Mouse (Mus musculus) MEL (cell line): ENCODE data around the gene Hbp1. TPM values are rescaled to one million over a fixed set of nuclear protein-coding genes. Genes with fewer than 3 reads are reported as not detected.

Experiments used
- DNase-seq: peaks from one replicate; pipeline ENCODE4 v3.0.0; 2011; ENCODE audit warnings: low read depth, low spot score
- H3K27ac ChIP-seq: 2 replicates; pipeline ENCODE4 v1.5.1; 2012; ENCODE audit warnings: low read depth, mild to moderate bottlenecking, control low read depth, low read length, moderate library complexity; ENCODE audit not compliant: control insufficient read depth
- H3K27me3 ChIP-seq, 2 experiments: fragments of 150-350 bp in 1 of 2; sonication (generic) in 1 of 2; 2 replicates each; pipeline ENCODE4 v1.6.1; 2012; ENCODE audit warnings: low read length in 2 of 2, mild to moderate bottlenecking in 2 of 2, improper control_type of control experiment in 1 of 2, moderate library complexity in 1 of 2; ENCODE audit not compliant: insufficient read depth in 2 of 2, control insufficient read depth in 1 of 2
- H3K36me3 ChIP-seq, 2 experiments: 2 replicates each; pipeline ENCODE4 v1.6.1; 2012 to 2014; ENCODE audit warnings: low read length in 2 of 2, improper control_type of control experiment in 1 of 2, inconsistent platforms in 1 of 2, mild to moderate bottlenecking in 1 of 2; ENCODE audit not compliant: insufficient read depth in 2 of 2, control insufficient read depth in 1 of 2
- H3K4me1 ChIP-seq, 2 experiments: fragments of 150-350 bp in 1 of 2; sonication (generic) in 1 of 2; 2 replicates each; pipeline ENCODE4 v1.6.1; 2012; ENCODE audit warnings: low read length in 2 of 2, improper control_type of control experiment in 1 of 2, mild to moderate bottlenecking in 1 of 2; ENCODE audit not compliant: insufficient read depth in 2 of 2, control insufficient read depth in 1 of 2
- H3K4me3 ChIP-seq, 2 experiments: fragments of 150-350 bp in 1 of 2; sonication (generic) in 1 of 2; 2 replicates each; pipeline ENCODE4 v1.5.1; 2012; ENCODE audit warnings: low read depth in 2 of 2, low read length in 2 of 2, mild to moderate bottlenecking in 2 of 2, moderate library complexity in 2 of 2, control low read depth in 1 of 2, improper control_type of control experiment in 1 of 2; ENCODE audit not compliant: control insufficient read depth in 1 of 2, insufficient read depth in 1 of 2
- H3K79me2 ChIP-seq: 2 replicates; pipeline ENCODE4 v1.6.1; 2012; ENCODE audit warnings: mild to moderate bottlenecking, low read length, moderate library complexity; ENCODE audit not compliant: control insufficient read depth, poor library complexity, insufficient read depth
- H3K9ac ChIP-seq: 2 replicates; pipeline ENCODE4 v1.6.1; 2012; ENCODE audit warnings: low read depth, mild to moderate bottlenecking, control low read depth, low read length, moderate library complexity; ENCODE audit not compliant: control insufficient read depth, poor library complexity, severe bottlenecking
- H3K9me3 ChIP-seq: fragments of 150-350 bp; sonication (generic); replicated peaks from 2 replicates; pipeline ENCODE4 v1.6.1; 2012; ENCODE audit warnings: mild to moderate bottlenecking, low read length, improper control_type of control experiment, moderate library complexity; ENCODE audit not compliant: insufficient read depth
- CHD1 ChIP-seq: IDR thresholded peaks from 2 replicates; pipeline ENCODE4 v1.6.1; 2012; ENCODE audit warnings: low read depth, mild to moderate bottlenecking, inconsistent platforms, low read length, improper control_type of control experiment
- CTCF ChIP-seq, 3 experiments: IDR thresholded peaks in 2 of 3; conservative IDR thresholded peaks in 1 of 3; 2 replicates each; pipeline ENCODE4 v1.5.1; 2011 to 2012; ENCODE audit warnings: low read length in 3 of 3, low read depth in 2 of 3, mild to moderate bottlenecking in 2 of 3, improper control_type of control experiment in 1 of 3, inconsistent platforms in 1 of 3, mixed read lengths in 1 of 3, moderate library complexity in 1 of 3; ENCODE audit not compliant: control insufficient read depth in 1 of 3, insufficient read depth in 1 of 3, poor library complexity in 1 of 3, severe bottlenecking in 1 of 3
- E2F4 ChIP-seq: IDR thresholded peaks from 2 replicates; pipeline ENCODE4 v1.6.1; 2011; ENCODE audit warnings: low read depth, low read length, improper control_type of control experiment, borderline replicate concordance
- ELF1 ChIP-seq: IDR thresholded peaks from 2 replicates; pipeline ENCODE4 v1.6.1; 2014; ENCODE audit warnings: low read depth, mild to moderate bottlenecking, inconsistent platforms, low read length, improper control_type of control experiment, moderate library complexity
- EP300 ChIP-seq, 2 experiments: IDR thresholded peaks; 2 replicates each; pipeline ENCODE4 v1.6.1; 2011; ENCODE audit warnings: improper control_type of control experiment in 2 of 2, low read length in 2 of 2, low read depth in 1 of 2, mild to moderate bottlenecking in 1 of 2
- GATA1 ChIP-seq: IDR thresholded peaks from 2 replicates; pipeline ENCODE4 v1.6.1; 2011; ENCODE audit warnings: low read depth, low read length, improper control_type of control experiment
- HCFC1 ChIP-seq: IDR thresholded peaks from 2 replicates; pipeline ENCODE4 v1.6.1; 2012; ENCODE audit warnings: low read depth, mild to moderate bottlenecking, inconsistent platforms, low read length, improper control_type of control experiment, moderate library complexity
- JUND ChIP-seq: IDR thresholded peaks from 2 replicates; pipeline ENCODE4 v1.6.1; 2011; ENCODE audit warnings: low read depth, mild to moderate bottlenecking, improper control_type of control experiment, low read length
- KAT2A ChIP-seq: conservative IDR thresholded peaks from 2 replicates; pipeline ENCODE4 v1.6.1; 2012; ENCODE audit warnings: low read depth, low read length, improper control_type of control experiment, inconsistent platforms
- MAX ChIP-seq: IDR thresholded peaks from 2 replicates; pipeline ENCODE4 v1.6.1; 2011; ENCODE audit warnings: low read length, improper control_type of control experiment
- MEF2A ChIP-seq: IDR thresholded peaks from 2 replicates; pipeline ENCODE4 v1.6.1; 2014; ENCODE audit warnings: low read depth, mild to moderate bottlenecking, inconsistent platforms, low read length, improper control_type of control experiment; ENCODE audit not compliant: poor library complexity, insufficient replicate concordance, severe bottlenecking; ENCODE audit errors: extremely low read depth
- MYB ChIP-seq: IDR thresholded peaks from 2 replicates; pipeline ENCODE4 v1.6.1; 2011; ENCODE audit warnings: mild to moderate bottlenecking, low read depth, low read length, improper control_type of control experiment
- NELFE ChIP-seq: IDR thresholded peaks from 2 replicates; pipeline ENCODE4 v1.6.1; 2011; ENCODE audit warnings: low read depth, low read length, improper control_type of control experiment
- NRF1 ChIP-seq: IDR thresholded peaks from 2 replicates; pipeline ENCODE4 v1.6.1; 2014; ENCODE audit warnings: low read depth, mild to moderate bottlenecking, inconsistent platforms, low read length, improper control_type of control experiment, moderate library complexity; ENCODE audit not compliant: poor library complexity, insufficient read depth, severe bottlenecking
- POLR2A ChIP-seq, 2 experiments: IDR thresholded peaks; 2 replicates each; pipeline ENCODE4 v1.6.1; 2011 to 2012; ENCODE audit warnings: low read length in 2 of 2, mild to moderate bottlenecking in 2 of 2, control low read depth in 1 of 2, improper control_type of control experiment in 1 of 2, low read depth in 1 of 2, moderate library complexity in 1 of 2; ENCODE audit not compliant: control insufficient read depth in 1 of 2, insufficient read depth in 1 of 2, poor library complexity in 1 of 2
- POLR2AphosphoS2 ChIP-seq: IDR thresholded peaks from 2 replicates; pipeline ENCODE4 v1.6.1; 2011; ENCODE audit warnings: low read length, improper control_type of control experiment
- POLR2AphosphoS5 ChIP-seq: IDR thresholded peaks from 2 replicates; pipeline ENCODE4 v1.6.1; 2012; ENCODE audit warnings: low read depth, borderline replicate concordance, mild to moderate bottlenecking, inconsistent platforms, low read length, moderate library complexity, mixed read lengths
- RCOR1 ChIP-seq: IDR thresholded peaks from 2 replicates; pipeline ENCODE4 v1.6.1; 2012; ENCODE audit warnings: low read depth, mild to moderate bottlenecking, inconsistent platforms, low read length, improper control_type of control experiment
- USF1 ChIP-seq: IDR thresholded peaks from 2 replicates; pipeline ENCODE4 v1.6.1; 2014; ENCODE audit warnings: low read depth, mild to moderate bottlenecking, inconsistent platforms, low read length, improper control_type of control experiment, moderate library complexity
- USF2 ChIP-seq, 2 experiments: IDR thresholded peaks; 2 replicates each; pipeline ENCODE4 v1.6.1; 2011 to 2012; ENCODE audit warnings: improper control_type of control experiment in 2 of 2, low read length in 2 of 2, borderline replicate concordance in 1 of 2, inconsistent platforms in 1 of 2, low read depth in 1 of 2, mild to moderate bottlenecking in 1 of 2; ENCODE audit not compliant: insufficient read depth in 1 of 2
- ZC3H11A ChIP-seq: IDR thresholded peaks from 2 replicates; pipeline ENCODE4 v1.6.1; 2012; ENCODE audit warnings: low read depth, mild to moderate bottlenecking, inconsistent platforms, low read length, improper control_type of control experiment
- ZKSCAN1 ChIP-seq: IDR thresholded peaks from 2 replicates; pipeline ENCODE4 v1.6.1; 2012; ENCODE audit warnings: low read depth, mild to moderate bottlenecking, inconsistent platforms, low read length, improper control_type of control experiment, moderate library complexity
- ZMIZ1 ChIP-seq: IDR thresholded peaks from 2 replicates; pipeline ENCODE4 v1.6.1; 2012; ENCODE audit warnings: low read depth, mild to moderate bottlenecking, inconsistent platforms, low read length, improper control_type of control experiment, moderate library complexity
- polyA plus RNA-seq, 2 experiments: library from polyadenylated mRNA; stranded (reverse) in 1 of 2; unstranded in 1 of 2; fragments of >175 nt in 1 of 2; fragments of >200 nt in 1 of 2; gene quantifications; 2 replicates each; pipeline versions ENCODE4 v1.2.1 to v1.2.4; 2012; ENCODE audit warnings: low replicate concordance in 2 of 2, low read depth in 1 of 2; ENCODE audit not compliant: insufficient read length in 2 of 2, insufficient read depth in 1 of 2, missing spikeins in 1 of 2
- total RNA-seq: library from RNA; depleted of rRNA; stranded (reverse); fragments of 300-350 nt; gene quantifications from 2 replicates; pipeline ENCODE4 v1.2.3, GENCODE M21; 2012

Hbp1 gene
- total and polyA plus RNA-seq, 3 experiments, result 4.3 to 8.8 TPM; not detected in 1

- no peak for DNase-seq
- Histone ChIP-seq H3K4me1 (peaks cover 9% of the 10 kb centered on the region in 2 experiments), H3K27ac (no peak overlapping the region), H3K36me3 (peaks cover 0 to 13% of the 10 kb centered on the region in 2 experiments), H3K27me3 (no peaks in the 10 kb centered on the region), H3K4me3 (no peak overlapping the region), H3K9ac (no peak overlapping the region), H3K9me3 (no peaks in the 10 kb centered on the region), H3K79me2 (no peaks in the 10 kb centered on the region)
- TF ChIP-seq USF1 (no peak), POLR2AphosphoS2 (no peak), ELF1 (no peak), POLR2AphosphoS5 (no peak), JUND (no peak), CTCF (IDR thresholded peaks at IDR 0.05 in 2 of 3, conservative IDR thresholded peaks at IDR 0.05 in 1 of 3; ENCODE audit: control insufficient read depth in 1 of 3, insufficient read depth in 1 of 3, low read depth in 2 of 3, low read length in 3 of 3, poor library complexity in 1 of 3, severe bottlenecking in 1 of 3) (no peak)
Measured at GRCm38 (mm10) chr12:31983238-31983637, 32.9 kb upstream of the Hbp1 start.

GRCm38 (mm10) chr12:31977613-31978195 lies 27.4 kb upstream of the Hbp1 start:
- H3K4me1 ChIP-seq, result peaks cover 0 to 8% of the 10 kb centered on the region in 2 experiments; a peak in 3 of 4 replicates
- TF ChIP-seq ZMIZ1 (no peak), MEF2A (no peak), USF2 (IDR thresholded peaks at IDR 0.05; ENCODE audit: borderline replicate concordance in 1 of 2, insufficient read depth in 1 of 2, low read depth in 1 of 2, low read length in 2 of 2) (no peak), NELFE (no peak), GATA1 (no peak), CHD1 (no peak), RCOR1 (no peak), ELF1 (no peak), MYB (no peak), MAX (no peak), POLR2A (IDR thresholded peaks at IDR 0.05; ENCODE audit: control insufficient read depth in 1 of 2, insufficient read depth in 1 of 2, low read depth in 1 of 2, low read length in 2 of 2, poor library complexity in 1 of 2) (no peak), EP300 (IDR thresholded peaks at IDR 0.05; ENCODE audit: low read depth in 1 of 2, low read length in 2 of 2) (no peak), ZKSCAN1 (no peak), KAT2A (no peak), E2F4 (no peak), POLR2AphosphoS5 (no peak), ZC3H11A (no peak), HCFC1 (no peak), NRF1 (no peak)

More at GRCm38 (mm10) chr12:31977613-31978195, 27.4 kb upstream of the Hbp1 start:
- Histone ChIP-seq H3K79me2 (no peaks in the 10 kb centered on the region), H3K9me3 (no peaks in the 10 kb centered on the region), H3K27ac (no peak overlapping the region), H3K4me3 (no peak overlapping the region), H3K36me3 (peaks cover 0 to 8% of the 10 kb centered on the region in 2 experiments; a peak in 3 of 4 replicates), H3K9ac (no peak overlapping the region), H3K27me3 (no peaks in the 10 kb centered on the region)
- no peak for DNase-seq
